Comparison of ENCODE assay signal across 18 mouse cellular contexts in the genomic region with DNA sequence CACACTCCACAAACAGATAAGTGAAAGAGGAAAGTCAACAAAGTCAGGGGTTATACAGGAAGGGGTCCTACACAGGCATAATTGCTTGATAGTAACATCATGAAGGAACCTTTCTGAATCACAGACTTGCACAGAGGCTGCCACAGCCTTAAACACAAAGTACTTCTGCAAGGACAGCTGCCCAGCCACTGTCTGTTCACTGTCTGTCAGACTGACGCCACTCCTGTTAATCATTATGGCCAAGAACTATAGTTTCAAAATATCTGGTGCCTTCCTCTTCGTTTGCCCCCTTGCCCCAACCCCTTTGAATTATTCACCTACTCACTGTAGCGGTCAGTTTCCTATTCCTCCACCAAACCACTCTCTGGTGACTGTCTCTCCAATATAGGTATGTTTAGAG.
"Had no signal": no experiment of that assay in that cellular context is flagged by ENCODE, and none has a peak within 500 bp of the region (broad histone marks: within the 10 kb centered on the region; RNA-seq: fewer than 3 reads in every experiment).

No protein-coding gene starts in this region.

- H3K4me3 ChIP-seq: layer of hippocampus, adult 2 months; limb, embryonic 10.5 days; limb, embryonic 13.5 days; liver, embryonic 13.5 days had no signal

- H3K27ac ChIP-seq: kidney, postnatal 0 days; layer of hippocampus, adult 2 months; limb, embryonic 10.5 days; limb, embryonic 13.5 days; liver, embryonic 13.5 days; stomach, postnatal 0 days had no signal

- H3K4me2 ChIP-seq: limb, embryonic 13.5 days; liver, embryonic 13.5 days; midbrain, embryonic 11.5 days had no signal

- H3K27me3 ChIP-seq: limb, embryonic 13.5 days; liver, embryonic 13.5 days had no signal

- H3K36me3 ChIP-seq: limb, embryonic 10.5 days; limb, embryonic 13.5 days; liver, embryonic 13.5 days had no signal

- H3K9me3 ChIP-seq: limb, embryonic 10.5 days; liver, embryonic 13.5 days had no signal

- H3K9ac ChIP-seq: limb, embryonic 13.5 days; liver, embryonic 13.5 days had no signal

- DNase-seq: layer of hippocampus, adult 9-11 months; liver, embryonic 13.5 days; lung, adult 2 months; lung, postnatal 14 days; lung, postnatal 4 days; midbrain, embryonic 14.5 days; right cerebral cortex, postnatal 14 days; right cerebral cortex, postnatal 4 days; thymus, adult 2 months; thymus, postnatal 14 days; thymus, postnatal 4 days had no signal

- ATAC-seq: intestine, postnatal 0 days had no signal

- H3K4me1 ChIP-seq: liver, embryonic 13.5 days had no signal
